Mouse (Mus musculus) liver, embryonic 14.5 days (tissue): Measurements from ENCODE around the gene Mrpl33. TPM values are rescaled to one million over a fixed set of nuclear protein-coding genes. Genes with fewer than 3 reads are reported as not detected.
"Not testable (repeated sequence)": the region's sequence is repeated elsewhere in the genome, so short reads cannot be mapped to it uniquely, and the experiment has no call there.

Experiments used
- ATAC-seq: fragments of 200-750 bp; cut with Nextera tagmentation; 2 replicates; pipeline ENCODE4 v1.8.0; 2017; ENCODE audit warnings: moderate number of reproducible peaks, mild to moderate bottlenecking, moderate library complexity; ENCODE audit not compliant: insufficient read depth
- DNase-seq, 3 experiments: peaks; one replicate each; pipeline ENCODE4 v3.0.0-alpha.2; 2012 to 2013; ENCODE audit warnings: low read depth in 3 of 3, low spot score in 3 of 3
- H3K27ac ChIP-seq: fragments of 300-500 bp; sonication (generic); 2 replicates; pipeline ENCODE4 v1.5.1; 2014; ENCODE audit warnings: moderate library complexity, mild to moderate bottlenecking, control low read depth, inconsistent platforms
- H3K27me3 ChIP-seq: fragments of 300-500 bp; sonication (generic); 2 replicates; pipeline ENCODE4 v1.6.1; 2014; ENCODE audit warnings: mild to moderate bottlenecking, low read length, moderate library complexity; ENCODE audit not compliant: control insufficient read depth, insufficient read depth
- H3K36me3 ChIP-seq: fragments of 300-500 bp; sonication (generic); replicated peaks from 2 replicates; pipeline ENCODE4 v1.6.1; 2014; ENCODE audit warnings: low read depth; ENCODE audit not compliant: control insufficient read depth, insufficient read depth
- H3K4me1 ChIP-seq, 2 experiments: fragments of 200-500 bp in 1 of 2; fragments of 300-500 bp in 1 of 2; sonication (generic) in 1 of 2; replicated peaks; 2 replicates each; pipeline ENCODE4 v1.6.1; 2012 to 2014; ENCODE audit warnings: antibody characterized with exemption in 1 of 2, inconsistent platforms in 1 of 2, low read length in 1 of 2; ENCODE audit not compliant: control insufficient read depth in 2 of 2, insufficient read depth in 2 of 2
- H3K4me2 ChIP-seq: fragments of 300-500 bp; sonication (generic); 2 replicates; pipeline ENCODE4 v1.6.1; 2014; ENCODE audit warnings: low read depth, mild to moderate bottlenecking, control low read depth, moderate library complexity
- H3K4me3 ChIP-seq, 2 experiments: fragments of 200-500 bp in 1 of 2; fragments of 300-500 bp in 1 of 2; sonication (generic) in 1 of 2; 2 replicates each; pipeline ENCODE4 v1.5.1; 2012 to 2014; ENCODE audit warnings: low read depth in 2 of 2, low read length in 2 of 2, mild to moderate bottlenecking in 2 of 2, control low read depth in 1 of 2, inconsistent platforms in 1 of 2, moderate library complexity in 1 of 2; ENCODE audit not compliant: insufficient read depth in 1 of 2
- H3K9ac ChIP-seq: fragments of 300-500 bp; sonication (generic); replicated peaks from 2 replicates; pipeline ENCODE4 v1.6.1; 2014; ENCODE audit warnings: mild to moderate bottlenecking, control low read depth, moderate library complexity
- H3K9me3 ChIP-seq: fragments of 300-500 bp; sonication (generic); 2 replicates; pipeline ENCODE4 v1.6.1; 2016; ENCODE audit warnings: low read length, mixed read lengths; ENCODE audit not compliant: control insufficient read depth
- CTCF ChIP-seq: IDR thresholded peaks from 2 replicates; pipeline ENCODE4 v1.5.1; 2016; ENCODE audit warnings: antibody characterized with exemption, low read depth, control low read depth
- EP300 ChIP-seq: IDR thresholded peaks from 2 replicates; pipeline ENCODE4 v1.6.1; 2016; ENCODE audit warnings: antibody characterized with exemption, low read depth
- WGBS: fragments of 180-500 bp; shearing (Covaris S2); extraction: QIAGEN DNeasy Blood & Tissue Kit; methylation state at CpG from one replicate; pipeline ENCODE4 v1.1.7; 2014; ENCODE audit not compliant: insufficient replicate concordance; 5-methylcytosine and 5-hydroxymethylcytosine counted together
- polyA plus RNA-seq, 2 experiments: library from polyadenylated mRNA; depleted of rRNA in 1 of 2; stranded (reverse) in 1 of 2; unstranded in 1 of 2; fragments of >200 nt; fragmentation: Nextera tagmentation in 1 of 2; extraction: Ambion mirVana in 1 of 2; gene quantifications; 2 replicates each; pipeline versions ENCODE4 v1.2.1 to v1.2.3; 2012 to 2014

The Mrpl33 gene
- polyA plus RNA-seq, 2 experiments, result 80.0 to 219 TPM

- no peak overlapping the region for H3K4me2 ChIP-seq
- DNase-seq (no peak), ATAC-seq (no peak)
- no peak overlapping the region for H3K9ac ChIP-seq
- no peaks in the 10 kb centered on the region for H3K27me3 ChIP-seq
- no peaks in the 10 kb centered on the region for H3K9me3 ChIP-seq
- no peaks in the 10 kb centered on the region for H3K36me3 ChIP-seq
- H3K4me1 ChIP-seq, result no peaks in the 10 kb centered on the region
- no peak for TF ChIP-seq CTCF
- TF ChIP-seq EP300, result no peak
- H3K27ac ChIP-seq, result no peak overlapping the region
- WGBS, result 70% methylated on average over 2 of the region's 2 CpGs
- H3K4me3 ChIP-seq, result no peak overlapping the region
Observed at GRCm38 (mm10) chr5:31583261-31583660, 13.5 kb upstream of the Mrpl33 start.

DNA sequence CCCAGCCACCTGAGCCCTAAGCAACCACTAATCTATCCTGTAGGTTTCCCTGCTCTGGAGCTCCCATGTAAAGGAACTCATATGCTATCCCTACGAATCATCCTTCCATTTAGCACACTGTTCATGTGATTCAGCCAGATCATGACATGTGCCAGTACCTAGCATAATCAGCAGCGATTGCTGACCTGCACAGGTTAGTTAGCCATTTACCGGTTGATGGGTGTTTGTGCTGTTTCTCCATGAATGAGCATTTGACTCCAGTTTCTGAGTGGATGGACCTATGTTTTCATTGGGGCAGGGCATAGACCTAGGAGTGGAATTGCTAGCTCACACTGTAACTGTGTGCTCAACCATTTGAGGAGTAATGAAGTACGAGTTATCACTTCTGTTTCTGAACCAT lies 11.2 kb upstream of the Mrpl33 start:
- WGBS, result 70% methylated on average over 4 of the region's 4 CpGs
- Histone ChIP-seq H3K4me2 (no peak overlapping the region), H3K4me1 (no peaks in the 10 kb centered on the region), H3K27ac (no peak overlapping the region), H3K9ac (no peak overlapping the region), H3K27me3 (no peaks in the 10 kb centered on the region), H3K4me3 (no peak overlapping the region), H3K36me3 (no peaks in the 10 kb centered on the region), H3K9me3 (no peaks in the 10 kb centered on the region; the same call in 1 of the 2 replicates)
- ATAC-seq (no peak), DNase-seq (no peak)
- TF ChIP-seq CTCF (no peak), EP300 (no peak)

- DNase-seq, result no peak
- 62% methylated on average over 2 of the region's 2 CpGs for WGBS
- no peak overlapping the region for H3K4me3 ChIP-seq
- no peak overlapping the region for H3K9ac ChIP-seq
- TF ChIP-seq EP300, result no peak
- TF ChIP-seq CTCF, result no peak
- no peaks in the 10 kb centered on the region for H3K36me3 ChIP-seq
- no peak overlapping the region for H3K4me2 ChIP-seq
- no peak overlapping the region for H3K27ac ChIP-seq
- H3K4me1 ChIP-seq, result no peaks in the 10 kb centered on the region
- no peak for ATAC-seq
- no peaks in the 10 kb centered on the region for H3K27me3 ChIP-seq
- H3K9me3 ChIP-seq, result no peaks in the 10 kb centered on the region; the same call in 1 of the 2 replicates
Observed at GRCm38 (mm10) chr5:31588016-31588415, 8.7 kb upstream of the Mrpl33 start.

DNA sequence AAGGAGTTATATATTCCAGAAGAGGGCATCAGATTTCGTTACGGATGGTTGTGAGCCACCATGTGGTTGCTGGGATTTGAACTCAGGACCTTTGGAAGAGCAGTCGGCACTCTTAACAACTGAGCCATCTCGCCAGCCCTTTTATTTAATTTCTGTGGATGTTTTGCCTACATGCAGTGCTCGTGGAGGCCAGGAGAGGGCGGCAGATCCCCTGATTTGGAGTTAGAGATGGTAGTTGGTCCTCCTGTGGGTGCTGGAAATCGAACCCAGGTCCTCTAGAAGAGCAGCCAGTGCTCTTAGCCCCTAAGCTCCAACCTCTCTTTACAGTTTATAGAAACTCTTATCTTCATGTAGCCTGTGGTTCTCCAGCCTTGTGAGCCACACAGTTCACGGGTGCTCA lies 8.1 kb upstream of the Mrpl33 start:
- not testable (repeated sequence) for ATAC-seq, H3K27ac ChIP-seq, DNase-seq, H3K4me3 ChIP-seq, H3K4me2 ChIP-seq, H3K27me3 ChIP-seq, H3K9ac ChIP-seq, H3K36me3 ChIP-seq, H3K9me3 ChIP-seq, H3K4me1 ChIP-seq
- WGBS, result 61% methylated on average over 8 of the region's 8 CpGs
- TF ChIP-seq CTCF, result peak; percentile 66

GRCm38 (mm10) chr5:31589711-31590319 lies 6.9 kb upstream of the Mrpl33 start:
- Histone ChIP-seq H3K27ac (no peak overlapping the region), H3K9me3 (no peaks in the 10 kb centered on the region; the same call in 1 of the 2 replicates), H3K9ac (no peak overlapping the region), H3K4me1 (no peaks in the 10 kb centered on the region), H3K4me2 (no peak overlapping the region), H3K4me3 (no peak overlapping the region), H3K27me3 (no peaks in the 10 kb centered on the region), H3K36me3 (no peaks in the 10 kb centered on the region)
- WGBS, result 81% methylated on average over 14 of the region's 14 CpGs
- no peak for DNase-seq
- ATAC-seq, result no peak
- TF ChIP-seq EP300 (no peak), CTCF (no peak)
